Mouse (Mus musculus) forebrain, embryonic 10.5 days (tissue): ENCODE measurements around the gene Lrrc8a. TPM values are rescaled to one million over a fixed set of nuclear protein-coding genes. Genes with fewer than 3 reads are reported as not detected.

Source experiments
- DNase-seq: peaks from one replicate; pipeline ENCODE4 v3.0.0-alpha.2; 2017; ENCODE audit warnings: low spot score; ENCODE audit errors: extremely low spot score
- H3K27ac ChIP-seq: fragments of 300-500 bp; sonication (generic); 2 replicates; pipeline ENCODE4 v1.5.1; 2016; ENCODE audit warnings: mild to moderate bottlenecking
- H3K27me3 ChIP-seq: fragments of 300-500 bp; sonication (generic); 2 replicates; pipeline ENCODE4 v1.6.1; 2016; ENCODE audit warnings: mild to moderate bottlenecking; ENCODE audit not compliant: poor library complexity, severe bottlenecking
- H3K36me3 ChIP-seq: fragments of 300-500 bp; sonication (generic); replicated peaks from 2 replicates; pipeline ENCODE4 v1.6.1; 2016; ENCODE audit warnings: mild to moderate bottlenecking, moderate library complexity
- H3K4me1 ChIP-seq: fragments of 300-500 bp; sonication (generic); 2 replicates; pipeline ENCODE4 v1.6.1; 2016
- H3K4me3 ChIP-seq: fragments of 300-500 bp; sonication (generic); 2 replicates; pipeline ENCODE4 v1.5.1; 2016; ENCODE audit warnings: mild to moderate bottlenecking, moderate library complexity
- H3K9me3 ChIP-seq: fragments of 300-500 bp; sonication (generic); 2 replicates; pipeline ENCODE4 v1.6.1; 2016; ENCODE audit warnings: mild to moderate bottlenecking, moderate library complexity
- WGBS: fragments of 180-500 bp; shearing (Covaris S2); methylation state at CpG from one replicate; pipeline ENCODE4 v1.1.7; 2016; 5-methylcytosine and 5-hydroxymethylcytosine counted together
- polyA plus RNA-seq: library from polyadenylated mRNA; unstranded; fragments of >200 nt; fragmentation: Nextera tagmentation; extraction: Ambion mirVana; gene quantifications from 2 replicates; pipeline ENCODE4 v1.2.1, GENCODE M21; 2016

Gene Lrrc8a
- polyA plus RNA-seq, 1 experiment from 2014 or later, result 41.5 TPM

DNA sequence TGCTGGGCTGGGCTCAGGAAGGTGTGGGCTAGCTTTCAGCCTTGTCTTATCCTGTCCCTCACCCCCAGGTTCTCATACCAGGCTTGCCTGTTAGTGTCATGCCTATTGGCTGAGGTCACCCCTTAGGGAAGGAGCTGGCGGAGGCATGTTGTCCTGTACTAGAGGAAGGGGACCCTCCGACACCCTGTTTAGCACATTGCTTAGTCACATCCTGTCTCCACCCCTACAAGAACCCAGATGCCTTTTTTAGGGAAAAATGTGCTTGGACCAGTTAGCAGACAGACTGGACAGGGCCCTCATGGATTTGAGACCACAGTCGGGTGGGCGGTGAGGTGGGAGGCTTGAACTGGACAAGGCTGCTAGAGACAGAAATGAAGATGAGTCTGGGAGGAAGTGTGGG is 21.1 kb downstream of the Lrrc8a start:
- Histone ChIP-seq H3K27me3 (no peaks in the 10 kb centered on the region), H3K9me3 (no peaks in the 10 kb centered on the region), H3K4me3 (no peak overlapping the region), H3K4me1 (no peaks in the 10 kb centered on the region), H3K27ac (0 out of 2 replicates have a peak overlapping the region, but pooled peaks have one; percentile 25), H3K36me3 (peaks cover 99% of the 10 kb centered on the region)
- DNase-seq, result no peak
- WGBS, result 86% methylated on average over 4 of the region's 4 CpGs

DNA sequence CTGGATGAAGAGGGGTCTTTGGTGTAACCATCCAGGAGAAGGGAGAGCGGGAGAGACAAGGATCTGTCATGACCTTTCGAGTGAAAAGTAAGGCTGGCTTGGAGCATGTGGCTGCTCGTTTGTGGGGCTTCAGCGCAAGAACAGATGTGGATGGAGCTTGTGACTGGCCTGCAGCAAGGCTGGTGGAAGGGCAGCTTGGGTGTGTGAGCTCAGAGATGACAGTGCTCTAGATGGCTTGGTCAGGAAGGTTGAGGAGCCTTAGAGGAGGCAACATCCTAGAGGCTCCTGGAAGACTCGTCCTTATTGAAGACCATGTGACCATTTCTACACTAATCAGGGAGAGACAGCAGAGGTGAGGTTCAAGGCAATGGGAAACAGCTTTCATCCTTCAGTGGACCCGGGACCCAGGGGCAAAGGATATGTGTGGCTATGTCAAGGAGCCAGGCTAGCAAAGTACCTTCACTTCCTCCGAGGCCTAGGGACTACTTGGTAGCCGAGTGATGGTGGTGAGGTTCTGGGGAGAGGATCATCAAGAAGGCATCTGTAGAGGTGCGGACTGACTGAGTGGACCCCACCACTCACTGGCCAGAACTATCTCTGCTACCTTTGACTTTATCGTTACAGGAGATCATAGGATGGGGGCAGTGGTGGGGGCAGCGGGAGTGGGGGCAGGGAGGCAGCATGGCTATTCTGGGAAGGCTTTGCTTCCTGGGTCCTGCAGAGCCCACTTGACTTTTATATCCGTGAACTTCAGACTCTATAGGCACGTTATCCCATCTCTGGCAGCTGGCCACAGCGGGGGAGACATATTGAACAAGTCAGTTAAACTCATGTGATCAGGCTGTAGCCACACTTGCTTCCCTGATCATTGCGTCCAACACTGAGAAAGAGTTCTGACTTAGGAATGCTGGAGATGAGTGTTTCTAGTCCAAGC is 21.9 kb downstream of the Lrrc8a start:
- DNase-seq, result no peak
- no peaks in the 10 kb centered on the region for H3K9me3 ChIP-seq
- 0 out of 2 replicates have a peak overlapping the region, but pooled peaks have one; percentile 25 for H3K27ac ChIP-seq
- no peak overlapping the region for H3K4me3 ChIP-seq
- H3K4me1 ChIP-seq, result peaks cover under 1% of the 10 kb centered on the region; the same call in 1 of the 2 replicates
- peaks cover 99% of the 10 kb centered on the region for H3K36me3 ChIP-seq
- 92% methylated on average over 15 of the region's 15 CpGs for WGBS
- no peaks in the 10 kb centered on the region for H3K27me3 ChIP-seq

DNA sequence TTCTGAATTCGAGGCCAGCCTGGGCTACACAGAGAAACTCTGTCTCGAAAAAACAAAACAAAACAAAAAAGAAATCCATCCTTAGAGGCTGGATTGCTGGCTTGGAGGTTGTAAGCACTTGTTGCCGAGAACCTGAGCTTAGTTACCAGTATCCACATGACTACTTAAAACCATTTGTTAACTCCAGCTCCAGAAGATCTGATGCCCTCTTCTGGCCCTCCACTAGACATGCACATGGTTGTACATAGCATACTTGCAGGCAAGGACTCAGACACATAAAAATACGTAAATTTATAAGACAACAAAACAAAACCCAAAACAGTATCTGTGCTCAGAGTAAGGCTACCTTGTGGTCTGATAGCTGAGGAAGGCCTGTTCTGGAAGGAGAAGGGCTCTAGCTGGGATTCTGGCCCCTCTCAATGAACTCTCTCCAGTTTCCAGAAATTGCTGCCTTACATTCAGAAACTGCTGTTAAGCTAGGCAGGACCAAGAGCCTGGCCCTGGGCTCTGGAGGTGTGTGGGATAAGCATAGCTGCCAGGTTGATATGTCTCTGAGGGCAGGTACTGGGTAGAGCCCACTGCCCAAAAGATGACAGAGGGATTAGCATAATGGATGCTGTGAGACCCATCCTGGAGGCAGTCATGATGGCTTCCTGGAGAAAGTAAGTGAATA is 23.7 kb downstream of the Lrrc8a start:
- Histone ChIP-seq H3K27me3 (no peaks in the 10 kb centered on the region), H3K9me3 (no peaks in the 10 kb centered on the region), H3K4me1 (peaks cover 18% of the 10 kb centered on the region), H3K4me3 (no peak overlapping the region), H3K36me3 (peaks cover 94% of the 10 kb centered on the region), H3K27ac (no peak overlapping the region)
- DNase-seq, result no peak
- WGBS, result 92% methylated on average over 4 of the region's 4 CpGs

DNA sequence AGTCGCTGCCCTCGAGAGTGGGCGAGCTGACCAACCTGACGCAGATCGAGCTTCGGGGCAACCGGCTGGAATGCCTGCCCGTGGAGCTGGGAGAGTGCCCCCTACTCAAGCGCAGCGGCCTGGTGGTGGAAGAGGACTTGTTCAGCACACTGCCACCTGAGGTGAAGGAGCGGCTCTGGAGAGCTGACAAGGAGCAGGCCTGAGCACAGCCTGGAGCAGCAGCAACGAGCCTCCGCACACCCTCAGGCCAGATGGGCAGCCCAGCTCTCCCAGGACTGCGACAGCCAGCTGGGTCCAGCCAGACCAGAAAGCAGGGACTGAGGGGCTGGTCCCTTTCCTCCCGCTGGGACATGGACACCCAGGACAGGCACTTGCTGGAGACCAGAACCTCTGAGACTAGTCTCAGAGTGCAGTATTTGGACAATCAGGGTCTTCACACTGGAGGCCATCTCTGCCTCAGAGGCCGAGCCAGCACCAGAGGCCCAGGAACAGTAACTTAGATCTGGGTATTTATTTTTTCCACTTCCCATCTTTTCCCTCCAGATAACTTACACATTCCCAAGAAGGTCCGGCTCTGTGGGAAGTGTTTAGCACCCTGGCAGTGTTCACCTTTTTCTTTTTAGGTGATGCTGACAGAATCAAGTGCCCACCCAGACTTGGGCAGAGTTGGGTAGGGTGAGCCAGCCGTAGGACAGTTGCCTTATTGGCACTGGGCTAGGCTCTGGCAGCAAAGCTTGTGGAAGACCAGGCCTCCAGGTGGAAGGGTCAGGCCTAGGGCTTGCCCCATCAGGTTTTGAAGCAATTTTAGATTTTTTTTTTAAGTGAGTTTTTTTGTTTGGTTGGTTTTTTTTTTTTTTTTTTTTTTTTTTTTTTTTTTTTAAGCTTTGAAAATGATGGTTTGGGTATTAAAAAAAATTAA is 24.7 kb downstream of the Lrrc8a start:
- Histone ChIP-seq H3K36me3 (peaks cover 84% of the 10 kb centered on the region), H3K27me3 (no peaks in the 10 kb centered on the region), H3K4me1 (peaks cover 28% of the 10 kb centered on the region), H3K4me3 (no peak overlapping the region), H3K9me3 (no peaks in the 10 kb centered on the region), H3K27ac (no peak overlapping the region)
- WGBS, result 94% methylated on average over 18 of the region's 18 CpGs
- no peak for DNase-seq

DNA sequence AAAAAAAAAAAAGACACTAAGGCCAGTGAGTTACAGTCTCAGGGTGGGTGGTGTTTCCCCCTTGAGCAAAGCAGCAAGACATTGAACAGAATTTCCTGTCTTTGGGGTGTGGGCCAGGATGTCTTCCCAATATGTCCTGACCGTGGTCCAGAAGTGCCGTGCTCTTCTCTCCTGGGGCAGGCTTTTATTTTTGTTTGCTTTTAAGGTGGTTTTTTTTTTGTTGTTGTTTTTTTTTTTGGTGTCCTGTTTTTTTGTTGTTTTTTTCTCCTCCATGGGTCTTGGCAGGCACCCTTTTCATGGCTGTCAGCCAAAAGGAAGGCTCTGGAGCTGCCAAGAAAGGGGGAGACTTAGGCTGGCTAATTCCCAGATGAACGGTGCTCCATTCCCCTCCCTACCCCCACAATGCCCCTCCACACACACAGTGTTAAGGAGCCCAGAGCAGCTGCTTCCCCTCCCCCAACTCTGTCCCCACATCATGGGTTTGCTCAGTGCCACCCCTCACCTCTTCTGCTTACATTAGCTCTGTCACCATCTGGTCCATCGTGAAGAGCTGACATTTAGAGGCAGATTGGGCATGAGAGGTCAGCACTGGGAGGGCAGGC is 25.4 kb downstream of the Lrrc8a start:
- Histone ChIP-seq H3K4me1 (peaks cover 30% of the 10 kb centered on the region), H3K27ac (no peak overlapping the region), H3K9me3 (no peaks in the 10 kb centered on the region), H3K36me3 (peaks cover 77% of the 10 kb centered on the region), H3K4me3 (no peak overlapping the region), H3K27me3 (no peaks in the 10 kb centered on the region)
- DNase-seq, result no peak
- 90% methylated on average over 4 of the region's 4 CpGs for WGBS

DNA sequence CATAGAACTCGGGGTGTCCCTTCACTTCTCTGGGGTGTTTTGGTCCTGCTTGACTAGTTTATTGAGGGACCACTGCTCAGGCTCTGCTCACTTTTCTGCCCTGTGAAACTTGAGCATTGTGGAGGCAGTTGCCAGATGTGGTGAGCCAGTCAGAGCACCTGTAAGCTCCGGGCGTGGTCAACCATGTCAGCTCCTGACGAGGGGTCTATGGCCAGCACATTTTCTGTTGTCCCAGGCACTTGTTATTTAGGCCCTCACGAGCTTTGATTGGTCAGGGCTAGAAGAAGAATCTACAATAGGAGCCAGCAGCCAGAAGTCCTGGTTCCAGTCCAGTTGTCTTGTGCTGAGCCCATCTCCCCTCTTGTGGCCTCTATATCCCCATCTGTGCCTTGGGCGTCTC is 26.3 kb downstream of the Lrrc8a start:
- Histone ChIP-seq H3K9me3 (no peaks in the 10 kb centered on the region), H3K4me3 (no peak overlapping the region), H3K36me3 (peaks cover 68% of the 10 kb centered on the region), H3K27ac (no peak overlapping the region), H3K4me1 (peaks cover 30% of the 10 kb centered on the region), H3K27me3 (no peaks in the 10 kb centered on the region)
- no peak for DNase-seq
- 94% methylated on average over 6 of the region's 6 CpGs for WGBS

DNA sequence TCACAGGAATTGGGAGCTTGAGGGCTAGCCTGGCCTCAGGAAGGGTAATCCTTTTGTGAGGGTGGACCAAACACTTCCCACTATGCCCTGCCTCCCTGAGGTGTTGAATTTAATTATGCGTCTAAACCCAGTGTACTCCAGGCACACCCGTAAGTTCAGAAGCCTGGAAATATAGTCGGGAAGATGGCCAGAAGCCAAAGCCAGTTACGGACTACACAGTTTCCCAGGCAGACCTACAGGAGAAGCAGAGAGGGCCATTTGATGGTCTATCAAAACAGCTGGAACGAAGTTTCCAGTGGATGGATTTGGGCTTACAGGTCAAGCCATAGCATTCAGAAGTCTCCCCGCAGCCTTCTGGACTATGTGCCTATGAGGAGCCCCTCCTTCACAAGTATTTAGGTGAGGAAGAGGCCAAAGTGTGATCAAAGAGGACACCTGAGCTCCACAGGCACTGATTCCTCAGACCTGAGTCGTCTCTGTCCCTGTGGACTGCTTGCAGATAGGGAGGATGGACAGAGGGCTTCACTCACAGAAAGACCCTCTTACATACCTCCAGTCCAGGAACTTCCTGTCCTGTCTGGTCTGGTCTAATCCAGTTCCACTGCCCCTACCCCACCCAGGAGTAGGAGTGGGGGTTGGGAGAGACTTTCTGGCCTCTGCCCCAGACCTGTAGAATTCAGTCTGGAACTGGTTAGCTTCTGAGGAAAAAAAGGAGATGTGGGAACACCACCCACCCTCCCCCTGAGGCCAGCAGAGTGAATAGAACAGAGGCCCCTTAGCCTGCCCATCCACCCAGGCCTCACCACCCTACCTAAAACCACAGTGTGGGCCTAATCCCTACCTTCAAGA is 27.4 kb downstream of the Lrrc8a start:
- no peak for DNase-seq
- Histone ChIP-seq H3K36me3 (peaks cover 57% of the 10 kb centered on the region), H3K9me3 (no peaks in the 10 kb centered on the region), H3K27ac (peak overlapping the region; percentile 81), H3K27me3 (no peaks in the 10 kb centered on the region), H3K4me3 (no peak overlapping the region), H3K4me1 (peaks cover 30% of the 10 kb centered on the region)
- WGBS, result 76% methylated on average over 7 of the region's 7 CpGs

DNA sequence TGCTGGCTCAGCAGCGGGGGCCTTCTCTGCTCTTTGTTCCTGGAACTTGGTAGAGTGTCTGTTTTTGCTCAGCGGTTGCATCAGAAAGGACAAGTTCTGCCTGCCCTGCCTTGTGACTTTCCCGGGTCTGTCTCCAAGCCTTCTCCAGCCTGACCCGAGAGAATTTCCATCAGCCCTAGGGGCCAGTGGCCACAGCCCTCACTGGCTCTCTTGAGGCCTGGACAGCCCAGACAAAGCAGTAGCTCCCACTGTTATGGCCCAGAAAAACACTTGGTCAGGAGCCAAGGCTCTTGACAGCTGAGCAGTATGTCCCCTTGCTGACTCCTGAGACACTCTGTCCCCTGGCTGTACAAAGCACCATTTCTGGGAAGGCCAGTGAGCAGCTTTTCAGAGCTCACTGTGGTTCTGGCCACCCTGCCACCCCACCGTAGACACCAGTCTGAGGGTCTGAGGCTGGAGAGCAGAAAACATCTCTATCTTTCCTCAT is 28.3 kb downstream of the Lrrc8a start, which contains the start of gene Phyhd1:
Gene Phyhd1, plus strand, starts transcription at position 437 of the 487 bp plus-strand sequence.
- peak within 1 kb of the TSS; percentile 26 for H3K4me3 ChIP-seq
- H3K4me1 ChIP-seq, result peaks cover 30% of the 10 kb centered on the region
- H3K27ac ChIP-seq, result peak within 1 kb of the TSS; percentile 81
- DNase-seq, result no peak
- H3K36me3 ChIP-seq, result peaks cover 48% of the 10 kb centered on the region
- H3K9me3 ChIP-seq, result no peaks in the 10 kb centered on the region
- 40% methylated on average over 5 of the region's 5 CpGs for WGBS
- H3K27me3 ChIP-seq, result no peaks in the 10 kb centered on the region

DNA sequence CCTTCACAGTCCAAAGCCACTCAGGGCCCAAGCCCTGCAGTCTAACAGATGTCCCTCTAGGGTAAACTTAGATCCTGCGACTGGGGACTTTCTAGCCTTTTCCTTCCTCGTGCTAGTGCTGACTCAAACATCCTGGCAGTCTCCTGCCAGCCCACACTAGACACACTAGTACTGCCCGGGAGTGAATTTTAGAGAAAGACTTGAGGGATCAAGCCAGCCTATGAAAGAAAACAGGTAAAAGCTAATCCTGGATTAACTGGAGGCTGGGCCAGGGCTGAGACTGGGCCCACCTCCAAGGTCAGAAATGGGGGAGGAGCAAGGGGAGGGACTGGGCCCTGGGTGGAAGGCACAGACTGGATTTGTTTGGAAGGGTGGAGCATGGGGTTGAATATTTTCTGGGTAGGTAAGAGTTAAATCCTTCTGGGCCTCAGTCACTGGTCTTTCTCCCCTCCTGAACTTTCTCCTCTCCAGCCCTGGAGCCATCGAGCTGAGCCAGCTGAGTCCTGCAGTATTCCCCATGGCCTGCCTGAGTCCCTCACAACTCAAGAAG is 29.0 kb downstream of the Lrrc8a start:
- peak overlapping the region; percentile 26 for H3K4me3 ChIP-seq
- 11% methylated on average over 4 of the region's 4 CpGs for WGBS
- peak overlapping the region; percentile 81 for H3K27ac ChIP-seq
- peaks cover 41% of the 10 kb centered on the region for H3K36me3 ChIP-seq
- peaks cover 30% of the 10 kb centered on the region for H3K4me1 ChIP-seq
- no peaks in the 10 kb centered on the region for H3K27me3 ChIP-seq
- DNase-seq, result peak; percentile 25
- H3K9me3 ChIP-seq, result no peaks in the 10 kb centered on the region

DNA sequence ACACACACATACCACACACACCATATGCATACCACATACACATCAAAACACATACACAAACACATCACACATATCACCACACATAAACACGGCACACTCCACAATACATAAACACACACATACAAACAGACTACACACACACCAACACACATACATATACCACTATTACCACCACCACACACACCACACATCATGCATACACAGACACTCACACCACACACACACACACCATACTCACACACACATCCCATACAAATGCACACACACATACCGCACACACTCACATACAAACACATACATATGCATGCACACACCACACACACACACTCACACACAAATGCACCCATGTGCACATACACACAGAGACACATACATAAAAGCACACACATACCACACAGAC is 30.0 kb downstream of the Lrrc8a start:
- Histone ChIP-seq H3K9me3 (no peaks in the 10 kb centered on the region), H3K27ac (no peak overlapping the region), H3K4me3 (no peak overlapping the region), H3K27me3 (no peaks in the 10 kb centered on the region), H3K4me1 (peaks cover 30% of the 10 kb centered on the region), H3K36me3 (peaks cover 32% of the 10 kb centered on the region)
- no peak for DNase-seq
- 97% methylated on average over 2 of the region's 2 CpGs for WGBS

DNA sequence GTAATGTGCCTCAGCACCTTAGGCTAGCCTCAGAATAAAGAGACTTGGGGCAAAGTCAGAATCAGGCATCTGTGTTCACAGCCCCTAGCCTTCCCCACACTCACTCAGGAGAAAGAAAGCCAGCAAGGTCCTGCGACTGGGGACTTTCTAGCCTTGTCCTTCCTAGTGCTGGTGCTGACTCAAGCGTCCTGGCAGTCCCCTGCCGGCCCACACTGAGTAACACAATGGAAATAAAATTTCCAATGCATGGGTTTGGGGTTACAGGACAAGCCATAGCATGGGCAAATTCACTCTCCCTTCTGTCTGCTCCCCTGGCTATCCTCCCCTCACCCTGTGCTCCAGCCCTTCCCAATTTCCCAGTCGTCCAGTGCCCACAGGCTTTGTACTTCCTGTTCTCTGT is 30.9 kb downstream of the Lrrc8a start:
- H3K27me3 ChIP-seq, result no peaks in the 10 kb centered on the region
- H3K4me1 ChIP-seq, result peaks cover 30% of the 10 kb centered on the region
- no peak overlapping the region for H3K4me3 ChIP-seq
- no peaks in the 10 kb centered on the region for H3K9me3 ChIP-seq
- no peak overlapping the region for H3K27ac ChIP-seq
- WGBS, result 64% methylated on average over 4 of the region's 4 CpGs
- peaks cover 24% of the 10 kb centered on the region for H3K36me3 ChIP-seq
- DNase-seq, result no peak
